Mouse (Mus musculus) yolk sac, embryonic 10.5 days (tissue): ENCODE results near the gene Pgam2.

Experiments
- DNase-seq: peaks from one replicate; pipeline ENCODE4 v3.0.0-alpha.2; 2017; ENCODE audit warnings: low spot score

The Pgam2 gene

DNA sequence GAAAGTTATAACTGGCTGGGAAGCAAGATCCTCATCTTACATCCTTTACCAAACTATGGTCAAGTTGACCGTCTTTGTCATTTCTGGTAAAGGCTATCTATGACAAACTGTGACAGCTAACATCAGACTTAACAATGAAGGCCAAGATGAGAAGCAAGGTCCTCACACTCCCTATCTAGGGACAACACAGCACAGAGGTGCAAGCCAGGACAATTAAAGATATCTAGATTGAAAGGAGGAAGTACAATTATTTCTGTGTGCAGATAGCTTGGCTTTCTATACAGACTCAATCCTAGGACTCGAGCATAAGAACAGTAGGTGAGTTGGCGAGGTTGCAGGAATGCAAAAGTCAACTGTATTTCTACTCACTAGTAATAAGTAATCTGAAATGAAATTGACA, 2.2 kb upstream of the Pgam2 start:
- DNase-seq: no peak

GRCm38 (mm10) chr11:5804174-5804573, 641 bp upstream of the Pgam2 start:
- no peak for DNase-seq

- DNase-seq: no peak
Measured at GRCm38 (mm10) chr11:5802457-5803217, 896 bp downstream of the Pgam2 start.

DNA sequence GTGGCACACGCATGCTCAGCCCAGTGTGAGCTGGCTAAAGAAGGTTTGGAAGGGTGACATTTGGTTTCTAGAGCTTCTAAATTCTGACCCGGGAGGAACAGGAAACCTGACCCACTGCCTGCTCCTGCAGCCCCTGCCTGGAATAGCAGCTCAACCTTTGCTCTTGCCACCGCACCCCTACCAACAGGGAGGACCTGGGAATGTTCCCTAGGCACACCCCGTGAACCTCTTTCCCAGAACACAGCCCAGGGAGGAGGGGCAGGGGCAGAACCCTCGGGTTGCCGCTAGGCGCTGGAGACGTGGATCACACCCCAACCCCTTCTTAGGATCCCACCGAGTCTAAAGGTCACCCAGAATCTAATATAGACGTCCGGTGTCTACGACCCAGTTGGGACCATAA, 1.5 kb downstream of the Pgam2 start:
- DNase-seq: no peak

- no peak for DNase-seq
Measured at GRCm38 (mm10) chr11:5801511-5801910, 2.0 kb downstream of the Pgam2 start.

- DNase-seq: no peak
Measured at GRCm38 (mm10) chr11:5799621-5800490, 3.7 kb downstream of the Pgam2 start.

GRCm38 (mm10) chr11:5797928-5798327, 5.6 kb downstream of the Pgam2 start:
- no peak for DNase-seq

DNA sequence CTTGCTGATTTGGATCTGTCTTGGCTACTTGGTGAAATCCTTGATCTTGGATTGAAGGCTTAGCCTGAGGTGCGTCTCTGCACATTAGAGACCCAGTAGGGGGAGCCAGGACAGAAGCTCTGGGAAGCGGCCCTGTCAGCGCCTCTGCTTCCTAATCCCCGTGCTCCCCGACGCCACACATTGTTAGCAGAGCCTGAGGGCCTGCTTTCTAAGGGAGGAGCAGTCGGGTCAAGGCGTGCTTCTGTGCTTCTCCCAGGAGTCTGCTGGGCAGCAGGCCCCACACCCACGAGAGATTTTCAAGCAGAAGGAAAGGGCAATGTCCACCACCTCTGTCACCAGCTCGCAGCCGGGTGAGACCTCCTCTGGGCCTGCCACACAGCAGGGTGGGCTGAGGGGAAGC, 6.2 kb downstream of the Pgam2 start:
- no peak for DNase-seq

- DNase-seq: no peak
Measured at GRCm38 (mm10) chr11:5796939-5797338, 6.6 kb downstream of the Pgam2 start.

GRCm38 (mm10) chr11:5795706-5796105, 7.8 kb downstream of the Pgam2 start:
- DNase-seq: no peak

- DNase-seq: no peak
Measured at GRCm38 (mm10) chr11:5795290-5795689, 8.2 kb downstream of the Pgam2 start.

DNA sequence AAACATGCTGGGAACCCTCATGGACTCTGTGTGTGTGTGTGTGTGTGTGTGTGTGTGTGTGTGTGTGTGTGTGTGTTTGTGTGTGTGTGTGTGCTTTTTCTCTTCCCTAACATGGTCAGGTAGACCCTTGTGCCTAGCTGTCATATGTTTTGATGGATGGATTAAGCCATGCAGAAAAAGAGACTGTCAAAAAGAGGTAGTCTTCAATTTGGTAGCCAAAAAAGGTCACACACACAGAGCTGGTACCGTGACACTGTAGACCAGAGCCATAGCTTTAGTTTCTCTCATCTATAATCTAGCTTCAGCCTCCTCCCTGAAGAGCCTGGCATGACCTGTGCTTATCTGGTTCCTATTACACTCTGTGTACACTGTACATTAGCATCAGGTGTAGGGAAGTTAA, 13.1 kb downstream of the Pgam2 start:
- DNase-seq: no peak

- DNase-seq: no peak
Measured at GRCm38 (mm10) chr11:5789754-5790333, 13.7 kb downstream of the Pgam2 start.

DNA sequence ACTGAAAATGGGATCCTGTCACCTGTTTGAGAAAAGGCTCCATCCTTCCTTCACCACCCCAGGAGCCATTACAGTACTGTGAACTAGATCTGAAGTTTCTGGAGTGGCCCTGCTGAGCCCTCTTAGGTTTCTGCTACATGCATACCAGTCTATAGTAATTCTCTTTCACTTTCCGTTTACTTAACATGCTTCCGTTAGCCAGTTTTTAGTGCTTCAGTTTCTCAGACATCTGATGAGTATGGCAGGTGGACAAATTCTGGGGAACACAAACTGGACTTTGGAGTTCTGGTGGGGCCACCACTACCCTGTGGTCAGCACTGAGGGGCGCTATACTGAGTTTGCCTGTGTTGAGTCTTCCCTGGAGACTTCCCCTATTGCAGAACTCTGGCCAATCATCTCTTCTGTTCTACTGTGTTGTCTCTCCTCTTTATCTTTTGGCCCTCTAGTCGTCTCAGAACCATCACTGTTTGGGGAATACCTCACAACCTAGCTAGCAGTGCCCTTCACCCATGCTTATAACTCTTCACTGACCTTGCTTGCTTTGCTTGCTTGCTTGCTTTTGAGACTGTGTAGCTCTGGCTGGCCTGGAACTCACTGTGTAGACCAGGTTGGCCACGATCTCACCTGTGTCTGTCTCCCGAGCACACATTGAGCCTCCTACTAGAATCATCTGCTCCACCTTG, 14.3 kb downstream of the Pgam2 start:
- no peak for DNase-seq

DNA sequence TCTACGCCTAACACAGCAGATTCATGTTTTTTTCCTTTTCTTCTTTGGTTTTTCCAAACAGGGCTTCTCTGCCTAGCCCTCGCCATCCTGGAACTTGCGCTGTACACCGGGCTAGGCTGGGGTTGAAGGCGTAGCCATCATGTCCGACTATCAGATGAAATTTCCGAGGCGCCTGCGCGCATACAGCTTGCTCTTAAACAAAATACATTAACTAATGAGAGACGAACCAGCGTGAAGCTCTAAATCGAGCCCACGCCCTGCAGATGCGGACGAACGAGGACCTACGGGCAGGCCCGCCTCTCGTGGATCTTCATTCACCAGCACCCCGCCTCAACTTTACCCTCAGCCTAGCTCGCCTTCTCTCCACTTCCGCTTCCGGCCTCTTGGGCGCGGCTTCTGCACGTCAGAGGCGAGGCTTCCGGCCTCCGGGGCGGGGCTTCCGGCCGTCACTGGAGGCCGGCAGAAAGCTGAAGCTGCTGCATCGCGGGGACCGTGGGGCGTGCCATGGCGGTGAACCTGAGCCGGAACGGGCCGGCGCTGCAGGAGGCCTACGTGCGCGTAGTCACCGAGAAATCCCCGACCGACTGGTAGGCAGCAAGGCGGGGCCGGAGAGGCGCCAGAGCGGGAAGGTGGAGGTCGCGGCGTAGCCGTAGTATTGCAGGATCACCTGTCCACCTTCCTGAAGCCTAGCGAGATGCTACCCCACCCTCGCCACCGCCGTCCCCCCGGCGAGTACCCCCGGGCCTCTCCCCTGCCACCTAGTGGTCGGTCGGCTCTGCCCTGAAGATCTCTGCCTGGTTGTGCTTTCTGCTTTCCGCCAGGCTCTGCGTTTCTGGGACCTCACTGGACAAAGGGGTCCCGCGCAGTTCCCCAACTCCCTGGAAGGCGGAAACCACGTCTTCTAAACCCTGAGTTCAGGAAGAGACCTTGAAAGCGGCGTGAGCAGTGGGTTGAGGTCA, 15.2 kb downstream of the Pgam2 start, which contains the start of gene Dbnl:
TSS of gene Dbnl (plus strand) at position 433 of the 959 bp plus-strand sequence.
- DNase-seq: peak; percentile 95

DNA sequence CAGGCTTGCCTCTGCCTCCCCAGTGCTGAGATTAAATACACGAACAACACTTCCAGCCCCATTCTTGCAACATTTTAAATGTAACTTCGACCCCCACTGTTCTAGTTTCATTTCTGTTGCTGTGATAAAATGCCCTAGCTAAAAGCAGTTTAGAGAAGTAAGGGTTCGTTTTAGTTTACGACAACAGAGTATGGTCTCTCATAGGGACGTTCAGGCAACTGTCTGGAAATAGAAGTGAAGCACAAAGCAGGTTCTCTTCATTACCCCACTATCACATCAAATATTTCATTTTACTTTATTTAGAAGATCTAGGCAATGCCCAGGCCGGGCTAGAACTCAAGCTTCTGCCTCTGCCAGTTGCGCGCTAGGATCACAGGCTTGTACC, 15.9 kb downstream of the Pgam2 start:
- no peak for DNase-seq

GRCm38 (mm10) chr11:5785732-5786131, 17.8 kb downstream of the Pgam2 start:
- DNase-seq: no peak

DNA sequence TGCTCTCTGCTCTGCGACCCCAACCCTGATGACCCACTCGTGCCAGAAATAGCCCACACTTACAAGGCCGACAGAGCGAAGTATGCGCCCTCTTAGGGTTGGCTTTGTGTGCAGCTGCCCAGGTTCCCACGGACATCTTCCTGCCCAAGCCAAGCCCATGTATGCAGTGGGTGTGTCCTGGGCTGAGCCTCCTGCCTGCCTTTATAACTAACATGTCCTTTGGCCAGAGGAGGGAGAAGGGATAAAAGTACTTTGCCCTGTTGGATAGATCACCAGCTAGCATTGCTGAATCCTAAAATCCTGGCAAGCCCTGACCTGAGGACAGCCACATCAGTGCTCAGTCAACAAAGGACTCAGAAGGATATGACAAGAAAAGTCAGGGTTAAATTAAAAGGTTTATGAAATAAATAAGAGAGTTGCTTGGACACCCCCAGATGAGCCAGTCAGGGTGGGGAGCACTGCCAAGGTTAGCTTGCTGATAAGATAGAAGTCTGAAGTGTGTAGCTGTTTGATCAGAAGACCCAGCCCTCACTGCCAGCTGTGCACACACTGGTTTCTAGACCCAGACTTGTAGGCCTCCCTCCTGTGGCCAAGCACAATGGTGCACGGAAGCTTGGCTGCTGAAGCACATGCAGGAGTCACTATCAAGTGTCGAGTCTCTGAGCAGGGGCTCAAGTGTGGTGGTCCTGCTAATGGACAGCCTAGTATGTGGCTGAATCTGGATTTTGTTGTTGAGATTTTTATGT, 21.2 kb downstream of the Pgam2 start:
- DNase-seq: no peak

DNA sequence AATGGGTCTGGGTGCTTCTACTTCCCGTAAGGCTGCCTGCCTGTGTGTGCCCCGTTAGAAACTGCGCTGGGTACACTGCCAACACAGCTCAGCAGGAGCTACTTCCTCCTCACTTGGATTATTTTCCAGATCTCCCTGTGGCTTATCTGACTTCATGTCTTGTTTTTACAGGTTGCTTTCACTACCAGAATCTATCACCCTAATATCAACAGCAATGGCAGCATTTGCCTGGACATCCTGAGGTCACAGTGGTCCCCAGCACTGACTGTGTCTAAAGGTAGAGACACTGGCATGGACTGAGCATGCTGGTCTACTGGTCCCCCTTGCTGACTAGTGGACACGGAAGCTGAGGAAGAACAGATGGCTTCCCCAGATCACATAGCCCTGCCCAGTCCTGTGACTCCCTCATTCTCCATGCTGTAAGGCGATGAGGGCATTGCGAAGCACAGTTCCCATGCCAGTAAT, 23.5 kb downstream of the Pgam2 start:
- no peak for DNase-seq

GRCm38 (mm10) chr11:5778481-5778880, 25.1 kb downstream of the Pgam2 start:
- no peak for DNase-seq
